Mouse (Mus musculus) urinary bladder, adult 2 months (tissue): Measurements from ENCODE around the gene Trmt1l. TPM values are rescaled to one million over a fixed set of nuclear protein-coding genes. Genes with fewer than 3 reads are reported as not detected.
"Not testable (repeated sequence)": the region's sequence is repeated elsewhere in the genome, so short reads cannot be mapped to it uniquely, and the experiment has no call there.

Source experiments
- DNase-seq: peaks from one replicate; pipeline ENCODE4 v3.0.0; 2022; ENCODE audit warnings: low spot score
- polyA plus RNA-seq: library from polyadenylated mRNA; depleted of rRNA; stranded (reverse); fragments of >200 nt; gene quantifications from 2 replicates; pipeline ENCODE4 v1.2.3, GENCODE M21; 2012; rRNA removed

The Trmt1l gene
- polyA plus RNA-seq: 28.8 and 29.3 TPM in 2 replicates

- DNase-seq: peak; percentile 89
These were observed at the start of gene Trmt1l, which contains the start of gene Swt1 for GRCm38 (mm10) chr1:151428263-151429221. Trmt1l (plus strand) TSS chr1:151428542. Swt1 (minus strand) TSS chr1:151428455.

- DNase-seq: no peak
These were observed 38.3 kb upstream of the Trmt1l start for GRCm38 (mm10) chr1:151390029-151390428.

GRCm38 (mm10) chr1:151409827-151410226 lies 18.5 kb upstream of the Trmt1l start:
- DNase-seq: no peak

- DNase-seq: no peak
These were observed 6.2 kb upstream of the Trmt1l start for GRCm38 (mm10) chr1:151422178-151422577.

- no peak for DNase-seq
These were observed 1.3 kb upstream of the Trmt1l start for GRCm38 (mm10) chr1:151426947-151427600.

GRCm38 (mm10) chr1:151427888-151428262 lies 467 bp upstream of the Trmt1l start:
- no peak for DNase-seq

- DNase-seq: no peak
These were observed 974 bp downstream of the Trmt1l start for GRCm38 (mm10) chr1:151429316-151429715.

GRCm38 (mm10) chr1:151435431-151435830 lies 7.1 kb downstream of the Trmt1l start:
- no peak for DNase-seq

- DNase-seq: no peak
These were observed 21.5 kb downstream of the Trmt1l start for GRCm38 (mm10) chr1:151449866-151450265.

- no peak for DNase-seq
These were observed 22.5 kb downstream of the Trmt1l start for GRCm38 (mm10) chr1:151450851-151451250.

- no peak for DNase-seq
These were observed 23.6 kb downstream of the Trmt1l start for GRCm38 (mm10) chr1:151451946-151452345.

GRCm38 (mm10) chr1:151457087-151457486 lies 28.7 kb downstream of the Trmt1l start:
- no peak for DNase-seq

- DNase-seq: no peak
These were observed 32.9 kb downstream of the Trmt1l start for GRCm38 (mm10) chr1:151461265-151461664.

GRCm38 (mm10) chr1:151464914-151465313 lies 36.6 kb downstream of the Trmt1l start:
- no peak for DNase-seq

- DNase-seq: no peak
These were observed 38.2 kb downstream of the Trmt1l start for GRCm38 (mm10) chr1:151466571-151466970.

- DNase-seq: no peak
These were observed 43.1 kb downstream of the Trmt1l start for GRCm38 (mm10) chr1:151471429-151471828.

GRCm38 (mm10) chr1:151472386-151472785 lies 44.0 kb downstream of the Trmt1l start:
- DNase-seq: not testable (repeated sequence)

- DNase-seq: no peak
These were observed 54.2 kb downstream of the Trmt1l start for GRCm38 (mm10) chr1:151482497-151482896.

- no peak for DNase-seq
These were observed 55.2 kb downstream of the Trmt1l start for GRCm38 (mm10) chr1:151483568-151483967.

- DNase-seq: no peak
These were observed 56.4 kb downstream of the Trmt1l start for GRCm38 (mm10) chr1:151484754-151485153.

GRCm38 (mm10) chr1:151489806-151490205 lies 61.5 kb downstream of the Trmt1l start:
- no peak for DNase-seq

- DNase-seq: no peak
These were observed 64.1 kb downstream of the Trmt1l start for GRCm38 (mm10) chr1:151492419-151492818.

GRCm38 (mm10) chr1:151493826-151494225 lies 65.5 kb downstream of the Trmt1l start:
- no peak for DNase-seq
